Mouse (Mus musculus) MEL (cell line): ENCODE results near the gene Phb. TPM values are rescaled to one million over a fixed set of nuclear protein-coding genes. Genes with fewer than 3 reads are reported as not detected.
A peak's percentile ranks its signal among the peaks of the same experiment; 100 is the strongest.

Experiments
- DNase-seq: peaks from one replicate; pipeline ENCODE4 v3.0.0; 2011; ENCODE audit warnings: low read depth, low spot score
- H3K27ac ChIP-seq: 2 replicates; pipeline ENCODE4 v1.5.1; 2012; ENCODE audit warnings: low read depth, mild to moderate bottlenecking, control low read depth, low read length, moderate library complexity; ENCODE audit not compliant: control insufficient read depth
- H3K27me3 ChIP-seq, 2 experiments: fragments of 150-350 bp in 1 of 2; sonication (generic) in 1 of 2; 2 replicates each; pipeline ENCODE4 v1.6.1; 2012; ENCODE audit warnings: low read length in 2 of 2, mild to moderate bottlenecking in 2 of 2, improper control_type of control experiment in 1 of 2, moderate library complexity in 1 of 2; ENCODE audit not compliant: insufficient read depth in 2 of 2, control insufficient read depth in 1 of 2
- H3K36me3 ChIP-seq, 2 experiments: 2 replicates each; pipeline ENCODE4 v1.6.1; 2012 to 2014; ENCODE audit warnings: low read length in 2 of 2, improper control_type of control experiment in 1 of 2, inconsistent platforms in 1 of 2, mild to moderate bottlenecking in 1 of 2; ENCODE audit not compliant: insufficient read depth in 2 of 2, control insufficient read depth in 1 of 2
- H3K4me1 ChIP-seq, 2 experiments: fragments of 150-350 bp in 1 of 2; sonication (generic) in 1 of 2; 2 replicates each; pipeline ENCODE4 v1.6.1; 2012; ENCODE audit warnings: low read length in 2 of 2, improper control_type of control experiment in 1 of 2, mild to moderate bottlenecking in 1 of 2; ENCODE audit not compliant: insufficient read depth in 2 of 2, control insufficient read depth in 1 of 2
- H3K4me3 ChIP-seq, 2 experiments: fragments of 150-350 bp in 1 of 2; sonication (generic) in 1 of 2; 2 replicates each; pipeline ENCODE4 v1.5.1; 2012; ENCODE audit warnings: low read depth in 2 of 2, low read length in 2 of 2, mild to moderate bottlenecking in 2 of 2, moderate library complexity in 2 of 2, control low read depth in 1 of 2, improper control_type of control experiment in 1 of 2; ENCODE audit not compliant: control insufficient read depth in 1 of 2, insufficient read depth in 1 of 2
- H3K79me2 ChIP-seq: 2 replicates; pipeline ENCODE4 v1.6.1; 2012; ENCODE audit warnings: mild to moderate bottlenecking, low read length, moderate library complexity; ENCODE audit not compliant: control insufficient read depth, poor library complexity, insufficient read depth
- H3K9ac ChIP-seq: 2 replicates; pipeline ENCODE4 v1.6.1; 2012; ENCODE audit warnings: low read depth, mild to moderate bottlenecking, control low read depth, low read length, moderate library complexity; ENCODE audit not compliant: control insufficient read depth, poor library complexity, severe bottlenecking
- H3K9me3 ChIP-seq: fragments of 150-350 bp; sonication (generic); replicated peaks from 2 replicates; pipeline ENCODE4 v1.6.1; 2012; ENCODE audit warnings: mild to moderate bottlenecking, low read length, improper control_type of control experiment, moderate library complexity; ENCODE audit not compliant: insufficient read depth
- BHLHE40 ChIP-seq: IDR thresholded peaks from 2 replicates; pipeline ENCODE4 v1.6.1; 2012; ENCODE audit warnings: low read depth, mild to moderate bottlenecking, inconsistent platforms, low read length, improper control_type of control experiment, borderline replicate concordance
- CHD2 ChIP-seq: IDR thresholded peaks from 2 replicates; pipeline ENCODE4 v1.6.1; 2011; ENCODE audit warnings: low read length, improper control_type of control experiment
- E2F4 ChIP-seq: IDR thresholded peaks from 2 replicates; pipeline ENCODE4 v1.6.1; 2011; ENCODE audit warnings: low read depth, low read length, improper control_type of control experiment, borderline replicate concordance
- ELF1 ChIP-seq: IDR thresholded peaks from 2 replicates; pipeline ENCODE4 v1.6.1; 2014; ENCODE audit warnings: low read depth, mild to moderate bottlenecking, inconsistent platforms, low read length, improper control_type of control experiment, moderate library complexity
- HCFC1 ChIP-seq: IDR thresholded peaks from 2 replicates; pipeline ENCODE4 v1.6.1; 2012; ENCODE audit warnings: low read depth, mild to moderate bottlenecking, inconsistent platforms, low read length, improper control_type of control experiment, moderate library complexity
- KAT2A ChIP-seq: conservative IDR thresholded peaks from 2 replicates; pipeline ENCODE4 v1.6.1; 2012; ENCODE audit warnings: low read depth, low read length, improper control_type of control experiment, inconsistent platforms
- MAX ChIP-seq: IDR thresholded peaks from 2 replicates; pipeline ENCODE4 v1.6.1; 2011; ENCODE audit warnings: low read length, improper control_type of control experiment
- MAZ ChIP-seq: IDR thresholded peaks from 2 replicates; pipeline ENCODE4 v1.6.1; 2012; ENCODE audit warnings: low read depth, mild to moderate bottlenecking, inconsistent platforms, low read length, improper control_type of control experiment
- MEF2A ChIP-seq: IDR thresholded peaks from 2 replicates; pipeline ENCODE4 v1.6.1; 2014; ENCODE audit warnings: low read depth, mild to moderate bottlenecking, inconsistent platforms, low read length, improper control_type of control experiment; ENCODE audit not compliant: poor library complexity, insufficient replicate concordance, severe bottlenecking; ENCODE audit errors: extremely low read depth
- MXI1 ChIP-seq: IDR thresholded peaks from 2 replicates; pipeline ENCODE4 v1.6.1; 2011; ENCODE audit warnings: mild to moderate bottlenecking, low read depth, low read length, improper control_type of control experiment
- MYC ChIP-seq: IDR thresholded peaks from 2 replicates; pipeline ENCODE4 v1.6.1; 2011; ENCODE audit warnings: low read depth, mild to moderate bottlenecking, low read length, improper control_type of control experiment, moderate library complexity
- NELFE ChIP-seq: IDR thresholded peaks from 2 replicates; pipeline ENCODE4 v1.6.1; 2011; ENCODE audit warnings: low read depth, low read length, improper control_type of control experiment
- NRF1 ChIP-seq: IDR thresholded peaks from 2 replicates; pipeline ENCODE4 v1.6.1; 2014; ENCODE audit warnings: low read depth, mild to moderate bottlenecking, inconsistent platforms, low read length, improper control_type of control experiment, moderate library complexity; ENCODE audit not compliant: poor library complexity, insufficient read depth, severe bottlenecking
- POLR2A ChIP-seq, 2 experiments: IDR thresholded peaks; 2 replicates each; pipeline ENCODE4 v1.6.1; 2011 to 2012; ENCODE audit warnings: low read length in 2 of 2, mild to moderate bottlenecking in 2 of 2, control low read depth in 1 of 2, improper control_type of control experiment in 1 of 2, low read depth in 1 of 2, moderate library complexity in 1 of 2; ENCODE audit not compliant: control insufficient read depth in 1 of 2, insufficient read depth in 1 of 2, poor library complexity in 1 of 2
- POLR2AphosphoS2 ChIP-seq: IDR thresholded peaks from 2 replicates; pipeline ENCODE4 v1.6.1; 2011; ENCODE audit warnings: low read length, improper control_type of control experiment
- SIN3A ChIP-seq: IDR thresholded peaks from 2 replicates; pipeline ENCODE4 v1.6.1; 2012; ENCODE audit warnings: low read length, improper control_type of control experiment, inconsistent platforms
- TAL1 ChIP-seq: IDR thresholded peaks from 2 replicates; pipeline ENCODE4 v1.6.1; 2012; ENCODE audit warnings: mild to moderate bottlenecking, inconsistent platforms, low read length, moderate library complexity, mixed read lengths
- TBP ChIP-seq: IDR thresholded peaks from 2 replicates; pipeline ENCODE4 v1.8.0; 2011; ENCODE audit warnings: low read depth, low read length, improper control_type of control experiment
- TCF12 ChIP-seq: IDR thresholded peaks from 2 replicates; pipeline ENCODE4 v1.6.1; 2014; ENCODE audit warnings: low read depth, mild to moderate bottlenecking, inconsistent platforms, low read length, improper control_type of control experiment, moderate library complexity
- UBTF ChIP-seq: IDR thresholded peaks from 2 replicates; pipeline ENCODE4 v1.6.1; 2012; ENCODE audit warnings: low read depth, mild to moderate bottlenecking, inconsistent platforms, low read length, improper control_type of control experiment, moderate library complexity, borderline replicate concordance; ENCODE audit not compliant: insufficient read depth
- USF1 ChIP-seq: IDR thresholded peaks from 2 replicates; pipeline ENCODE4 v1.6.1; 2014; ENCODE audit warnings: low read depth, mild to moderate bottlenecking, inconsistent platforms, low read length, improper control_type of control experiment, moderate library complexity
- polyA plus RNA-seq, 2 experiments: library from polyadenylated mRNA; stranded (reverse) in 1 of 2; unstranded in 1 of 2; fragments of >175 nt in 1 of 2; fragments of >200 nt in 1 of 2; gene quantifications; 2 replicates each; pipeline versions ENCODE4 v1.2.1 to v1.2.4; 2012; ENCODE audit warnings: low replicate concordance in 2 of 2, low read depth in 1 of 2; ENCODE audit not compliant: insufficient read length in 2 of 2, insufficient read depth in 1 of 2, missing spikeins in 1 of 2
- total RNA-seq: library from RNA; depleted of rRNA; stranded (reverse); fragments of 300-350 nt; gene quantifications from 2 replicates; pipeline ENCODE4 v1.2.3, GENCODE M21; 2012; rRNA removed

Phb gene
- total RNA-seq (784 and 788 TPM in 2 replicates), polyA plus RNA-seq (100 to 1,000 TPM in 1 of 2 experiments, not detected in 1; 302 TPM)

- peak within 1 kb of the TSS; percentile 85 for H3K27ac ChIP-seq
- H3K27me3 ChIP-seq, result no peaks in the 10 kb centered on the region
- peaks cover 0 to 12% of the 10 kb centered on the region in 2 experiments; a peak in 3 of 4 replicates for H3K4me1 ChIP-seq
- DNase-seq, result peak; percentile 100
- H3K9me3 ChIP-seq, result no peaks in the 10 kb centered on the region
- peaks cover 20% of the 10 kb centered on the region for H3K79me2 ChIP-seq
- H3K36me3 ChIP-seq, result peaks cover 6 to 14% of the 10 kb centered on the region in 2 experiments
- peak within 1 kb of the TSS; percentile 90 for H3K9ac ChIP-seq
- peak within 1 kb of the TSS; percentile 67 to 92 for H3K4me3 ChIP-seq
- TF ChIP-seq UBTF (no peak), E2F4 (no peak), MYC (peak; percentile 100), USF1 (peak; percentile 80), NRF1 (peak; percentile 83), CHD2 (peak; percentile 92), POLR2AphosphoS2 (peak; percentile 97), TBP (peak; percentile 81; the same call in 1 of the 2 replicates), MEF2A (no peak), HCFC1 (peak; percentile 98), MAX (peak; percentile 99), POLR2A (IDR thresholded peaks at IDR 0.05; ENCODE audit: control insufficient read depth in 1 of 2, insufficient read depth in 1 of 2, low read depth in 1 of 2, low read length in 2 of 2, poor library complexity in 1 of 2) (peak; percentile 78 to 99), TCF12 (peak; percentile 75), MXI1 (peak; percentile 100), MAZ (peak; percentile 99), ELF1 (peak; percentile 85), BHLHE40 (peak; percentile 99), KAT2A (peak; percentile 100), NELFE (peak; percentile 97), SIN3A (peak; percentile 99), TAL1 (no peak)
These were observed at the start of gene Phb for GRCm38 (mm10) chr11:95666529-95667149. Gene Phb, plus strand, starts transcription at chr11:95666957.
